Mouse (Mus musculus) layer of hippocampus, postnatal 36 days (tissue): ENCODE measurements around the gene Cabp2. TPM values are rescaled to one million over a fixed set of nuclear protein-coding genes. Genes with fewer than 3 reads are reported as not detected.

ENCODE experiments used
- DNase-seq, 2 experiments: peaks; one replicate each; pipeline ENCODE4 v3.0.0; 2022
- total RNA-seq, 2 experiments: library from RNA; stranded (reverse); gene quantifications; 2 replicates each; pipeline ENCODE4 v1.2.3; 2021

Gene Cabp2
- total RNA-seq, 2 experiments from 2014 or later, result not detected

DNA sequence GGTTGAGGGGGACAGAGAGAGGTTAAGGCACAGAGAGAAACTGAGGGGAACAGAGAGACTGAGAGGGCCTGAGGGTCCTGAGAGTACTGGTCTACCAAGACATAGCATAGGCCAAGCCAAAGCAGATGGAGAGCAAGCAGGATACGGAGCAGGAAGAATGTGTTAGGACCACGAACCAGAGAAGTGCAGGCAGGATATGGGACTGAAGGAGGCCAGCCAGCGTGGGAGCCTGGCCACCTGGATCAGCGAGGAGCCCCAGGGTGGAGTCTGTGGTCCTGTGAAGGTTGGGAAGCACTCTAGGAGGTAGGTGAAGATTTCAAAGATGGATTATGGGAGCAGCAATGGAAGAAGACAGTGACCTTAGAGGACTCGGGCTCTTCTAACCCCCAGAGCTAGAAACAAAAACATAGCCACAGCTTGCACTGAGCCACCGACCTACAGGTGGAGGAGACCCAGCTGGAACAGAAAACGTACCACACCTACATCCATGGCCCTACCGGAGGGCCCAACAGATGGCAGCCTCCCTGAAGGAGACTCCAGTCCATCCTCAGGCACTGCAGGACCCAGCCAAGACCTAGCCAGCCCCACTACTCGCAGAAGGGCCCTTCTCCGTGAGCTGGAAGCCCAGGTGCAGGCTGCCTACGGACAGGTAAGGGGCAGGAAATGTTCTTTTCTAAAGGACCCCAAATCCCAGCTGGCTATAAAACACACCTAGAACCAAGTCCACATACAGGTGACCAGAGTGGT lies 1.0 kb downstream of the Cabp2 start:
- DNase-seq, result no peak

DNA sequence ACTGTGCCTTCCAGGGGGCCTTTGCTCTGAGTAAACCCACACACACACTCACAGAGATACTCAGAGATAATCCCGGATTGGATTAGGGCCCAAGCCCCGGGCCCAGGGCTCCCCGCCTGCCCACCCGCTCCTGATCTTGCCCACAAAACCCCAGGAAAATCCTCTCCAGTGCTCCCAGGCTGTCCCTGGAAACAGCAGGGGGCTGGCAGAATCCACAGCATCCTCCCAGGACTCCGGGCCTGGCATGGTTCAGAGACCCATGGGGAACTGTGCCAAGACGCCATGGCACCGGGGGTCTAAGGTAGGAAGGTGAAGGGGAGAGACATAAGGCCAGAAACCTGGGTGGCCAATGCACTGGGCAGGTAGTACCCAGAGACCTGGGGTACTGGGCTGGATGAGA lies 1.9 kb downstream of the Cabp2 start:
- no peak for DNase-seq

- no peak for DNase-seq
Measured at GRCm38 (mm10) chr19:4083826-4084225, 2.4 kb downstream of the Cabp2 start.

DNA sequence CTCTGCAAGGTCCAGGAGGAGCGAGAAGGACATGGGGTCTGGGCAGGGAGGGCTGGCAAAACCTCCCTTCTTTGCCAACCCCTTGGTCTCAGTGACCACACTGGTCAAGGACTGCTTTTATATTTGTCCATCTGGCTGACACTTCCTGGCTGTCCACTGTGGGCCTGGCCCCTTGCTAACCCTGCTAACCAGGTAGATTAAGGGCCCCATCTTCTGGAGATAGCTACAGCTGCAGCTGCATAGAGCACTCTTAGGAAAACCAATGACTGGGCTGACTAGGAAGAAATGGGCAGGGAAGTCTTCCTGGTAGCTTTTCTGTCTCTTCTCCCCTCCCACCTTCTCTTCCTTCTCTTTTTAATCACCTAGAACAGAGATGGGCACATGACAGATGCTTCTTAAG lies 3.6 kb downstream of the Cabp2 start:
- DNase-seq, result no peak

DNA sequence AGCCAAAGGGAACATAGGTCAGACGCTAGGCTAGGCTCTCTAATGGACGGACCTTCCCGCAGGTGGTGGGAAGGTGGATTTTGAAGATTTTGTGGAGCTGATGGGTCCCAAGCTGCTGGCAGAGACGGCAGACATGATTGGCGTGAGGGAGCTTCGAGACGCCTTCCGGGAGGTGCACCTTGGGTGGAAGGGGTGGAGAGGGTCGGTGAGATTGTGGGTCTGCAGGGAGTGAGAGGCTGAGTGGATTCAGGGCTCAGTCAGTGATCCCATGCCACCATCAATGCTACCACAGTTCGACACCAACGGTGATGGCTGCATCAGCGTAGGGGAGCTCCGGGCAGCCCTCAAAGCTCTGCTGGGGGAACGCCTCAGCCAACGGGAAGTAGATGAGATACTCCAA lies 4.8 kb downstream of the Cabp2 start:
- no peak for DNase-seq

- no peak for DNase-seq
Measured at GRCm38 (mm10) chr19:4087090-4087489, 5.7 kb downstream of the Cabp2 start.

GRCm38 (mm10) chr19:4088146-4088545 lies 6.8 kb downstream of the Cabp2 start:
- no peak for DNase-seq

GRCm38 (mm10) chr19:4089128-4089527 lies 7.8 kb downstream of the Cabp2 start:
- DNase-seq, result peak in 1 of 2 experiments; percentile 39

DNA sequence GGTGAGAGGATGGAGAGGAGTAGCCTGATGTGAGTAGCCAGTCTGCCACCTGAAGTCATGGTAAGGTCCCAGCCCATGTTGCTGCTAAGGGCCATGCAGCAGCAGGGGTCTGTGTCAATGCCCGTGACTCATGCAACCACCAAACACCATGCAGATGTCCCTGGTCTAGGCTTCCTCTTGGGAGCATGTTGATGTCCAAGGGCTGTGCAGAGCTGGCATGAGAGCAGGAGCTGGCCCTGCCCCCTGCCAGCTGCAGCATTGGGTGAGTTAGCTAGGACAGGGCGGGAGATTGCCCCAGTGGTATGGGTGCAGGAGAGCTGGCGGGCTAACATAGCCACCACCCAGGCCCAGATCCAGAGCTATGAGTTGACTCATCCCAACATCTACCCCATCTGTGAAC lies 9.1 kb downstream of the Cabp2 start:
- DNase-seq, result no peak

GRCm38 (mm10) chr19:4091383-4091782 lies 10.0 kb downstream of the Cabp2 start:
- DNase-seq, result no peak

GRCm38 (mm10) chr19:4092750-4093149 lies 11.4 kb downstream of the Cabp2 start:
- DNase-seq, result no peak

- DNase-seq, result no peak
Measured at GRCm38 (mm10) chr19:4093772-4094171, 12.4 kb downstream of the Cabp2 start.

- no peak for DNase-seq
Measured at GRCm38 (mm10) chr19:4094348-4094747, 13.0 kb downstream of the Cabp2 start.

- DNase-seq, result no peak
Measured at GRCm38 (mm10) chr19:4094774-4095303, 13.5 kb downstream of the Cabp2 start.

- DNase-seq, result no peak
Measured at GRCm38 (mm10) chr19:4095802-4096201, 14.4 kb downstream of the Cabp2 start.

DNA sequence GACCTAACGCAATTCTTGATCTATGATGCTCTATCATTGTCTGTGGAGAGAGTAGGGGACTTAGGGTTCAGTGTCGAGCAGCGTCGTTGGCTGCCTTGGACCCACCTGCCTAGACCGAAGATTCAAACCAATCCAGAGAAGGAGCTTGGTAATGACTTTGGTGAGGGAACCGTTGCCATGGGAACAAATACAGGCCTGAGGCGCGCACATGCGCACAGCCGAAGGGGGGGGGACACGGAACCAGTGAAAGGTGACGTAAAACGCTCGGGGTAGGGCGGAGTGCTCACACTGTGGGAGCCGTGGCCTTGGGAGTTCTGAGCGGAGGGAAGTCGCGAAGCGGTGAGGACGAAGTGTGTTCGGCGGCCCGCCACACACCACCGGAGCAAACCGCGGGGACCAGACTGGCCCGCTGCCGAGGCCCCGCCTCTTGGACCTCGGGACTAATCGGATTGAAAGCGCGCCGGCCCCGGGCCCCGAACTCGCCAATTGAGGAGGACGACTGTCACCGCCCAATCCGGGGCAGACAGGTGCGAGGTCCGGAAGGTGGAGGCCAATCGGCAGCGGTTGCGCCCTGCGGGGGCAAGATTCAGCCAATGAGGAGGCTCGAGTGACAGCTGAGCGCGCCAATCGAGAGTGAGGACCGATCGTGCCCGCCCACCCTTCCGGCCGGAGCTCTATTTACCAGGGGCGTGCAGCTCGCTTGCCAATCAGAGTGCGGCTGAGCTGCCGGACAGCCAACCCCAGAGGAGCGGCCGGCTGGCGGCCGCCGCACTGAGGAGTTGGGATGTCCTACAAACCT lies 15.5 kb downstream of the Cabp2 start, which contains the start of gene Cdk2ap2:
Gene Cdk2ap2 (plus strand): TSS at position 541 of the 799 bp plus-strand sequence.
- DNase-seq, result peak; percentile 100

DNA sequence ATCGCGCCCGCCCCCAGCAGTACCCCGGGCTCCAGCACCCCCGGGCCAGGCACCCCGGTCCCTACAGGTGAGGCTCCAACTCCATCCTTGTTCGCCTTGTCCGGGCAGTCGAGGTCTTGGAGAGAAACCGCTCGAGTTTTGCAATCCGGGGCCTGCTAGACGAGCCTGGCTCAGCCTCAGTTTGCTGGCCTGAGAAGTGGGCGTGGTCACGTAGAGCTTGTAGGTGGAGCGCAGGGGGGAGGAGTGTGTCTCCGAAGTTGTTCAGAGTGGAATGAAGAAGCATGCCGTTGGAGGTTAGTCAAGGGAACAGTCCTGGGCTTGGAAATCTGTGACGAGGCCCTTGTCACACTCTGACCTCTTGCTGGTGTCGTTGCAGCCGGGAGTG lies 16.1 kb downstream of the Cabp2 start:
- DNase-seq, result no peak

- no peak for DNase-seq
Measured at GRCm38 (mm10) chr19:4098426-4098825, 17.0 kb downstream of the Cabp2 start.

- peak; percentile 85 to 86 for DNase-seq
Measured at GRCm38 (mm10) chr19:4099056-4099455, 17.7 kb downstream of the Cabp2 start.

GRCm38 (mm10) chr19:4099837-4100717 lies 18.7 kb downstream of the Cabp2 start, which contains the start of gene Pitpnm1:
Gene Pitpnm1, plus strand, starts transcription at chr19:4099998.
- DNase-seq, result no peak

GRCm38 (mm10) chr19:4100718-4101261 lies 19.4 kb downstream of the Cabp2 start:
- DNase-seq, result peak; percentile 66 to 71

DNA sequence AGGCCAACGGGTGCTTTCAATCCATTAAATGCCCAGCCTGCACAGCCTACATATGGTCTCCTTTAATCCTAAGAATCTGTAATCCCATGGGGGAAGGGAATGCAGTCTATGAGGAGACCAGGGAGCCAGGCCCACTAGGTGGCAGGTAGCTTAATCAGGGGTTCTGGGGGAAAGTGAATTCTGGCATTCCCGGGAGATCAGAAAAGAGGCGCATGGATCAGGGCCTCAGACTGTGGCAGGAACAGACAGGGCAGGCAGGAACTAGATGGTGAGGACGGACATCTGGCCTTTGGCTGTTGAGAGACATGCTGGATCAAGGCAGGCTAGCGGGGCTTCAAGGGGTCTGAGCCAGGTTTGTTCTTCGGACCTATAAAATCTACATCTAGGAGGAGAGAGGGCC lies 20.1 kb downstream of the Cabp2 start:
- no peak for DNase-seq
